In genomic region chr17:66512202-66512956, GRCm38 (mm10) we compare ENCODE assay signal across 14 mouse cellular contexts. TPM values are rescaled to one million over a fixed set of nuclear protein-coding genes. Genes with fewer than 3 reads are reported as not detected.
DNase-seq lines count a peak whose midpoint lies in the region; ATAC-seq and TF ChIP-seq lines count a peak whose summit lies in the region.
"Had no signal": no experiment of that assay in that cellular context is flagged by ENCODE, and none has a peak within 500 bp of the region (broad histone marks: within the 10 kb centered on the region; RNA-seq: fewer than 3 reads in every experiment).

No protein-coding gene starts in this region.

- no peak overlapping the region for H3K9ac ChIP-seq in heart, embryonic 15.5 days
- H3K9ac ChIP-seq in heart, embryonic 11.5 days (ENCODE audit: low read depth, low read length) = no peak overlapping the region
- H3K9ac ChIP-seq: embryonic facial prominence, embryonic 15.5 days had no signal

- DNase-seq in spleen, adult 2 months (ENCODE audit: low read depth in 1 of 2, low spot score in 2 of 2) = no peak
- no peak for DNase-seq in spleen, postnatal 14 days (ENCODE audit: low spot score in 2 of 2)
- DNase-seq in natural killer cell, adult 2 months (ENCODE audit: low spot score in 2 of 2) = peak; percentile 18 to 19
- no peak for DNase-seq in left cerebral cortex, postnatal 4 days
- DNase-seq in frontal cortex, postnatal 14 days (ENCODE audit: low spot score in 2 of 2) = no peak
- DNase-seq: adrenal gland, postnatal 14 days; cerebellum, adult 2 months; kidney, postnatal 36 days had no signal

- H3K27ac ChIP-seq in heart, embryonic 15.5 days = 0 out of 2 replicates have a peak overlapping the region, but pooled peaks have one; percentile 6
- H3K27ac ChIP-seq in heart, embryonic 11.5 days (ENCODE audit: low read depth, low read length) = no peak overlapping the region
- H3K27ac ChIP-seq in spleen, adult 2 months (ENCODE audit: insufficient read depth, low read length) = no peak overlapping the region
- H3K27ac ChIP-seq: embryonic facial prominence, embryonic 15.5 days; hindbrain, embryonic 10.5 days; midbrain, embryonic 10.5 days had no signal

- H3K4me2 ChIP-seq in heart, embryonic 15.5 days = no peak overlapping the region
- no peak overlapping the region for H3K4me2 ChIP-seq in heart, embryonic 11.5 days
- H3K4me2 ChIP-seq: embryonic facial prominence, embryonic 15.5 days had no signal

- WGBS in heart, embryonic 15.5 days = 77% methylated on average over 15 of the region's 15 CpGs
- 69% methylated on average over 15 of the region's 15 CpGs for WGBS in heart, embryonic 11.5 days (ENCODE audit: insufficient replicate concordance)
- 33% methylated on average over 15 of the region's 15 CpGs for WGBS in spleen, adult 2 months

- H3K4me1 ChIP-seq in heart, embryonic 15.5 days (replicated peaks) = peaks cover 26% of the 10 kb centered on the region
- H3K4me1 ChIP-seq in heart, embryonic 11.5 days (ENCODE audit: control insufficient read depth, insufficient read depth, low read length) = peaks cover 22% of the 10 kb centered on the region
- H3K4me1 ChIP-seq in spleen, adult 2 months (ENCODE audit: control insufficient read depth, insufficient read depth, insufficient read length) = peaks cover 2% of the 10 kb centered on the region; the same call in 1 of the 2 replicates

- ATAC-seq in heart, embryonic 15.5 days (replicated peaks; ENCODE audit: insufficient number of reproducible peaks, insufficient read depth, low FRiP score, low read depth) = no peak
- ATAC-seq in heart, embryonic 11.5 days (replicated peaks; ENCODE audit: insufficient number of reproducible peaks, low FRiP score, low TSS enrichment) = no peak
- peak; percentile 57 for ATAC-seq in common myeloid progenitor, adult 5-6 weeks (replicated peaks; ENCODE audit: low read depth, poor library complexity, severe bottlenecking)

- H3K9me3 ChIP-seq in heart, embryonic 15.5 days (replicated peaks) = no peaks in the 10 kb centered on the region
- no peaks in the 10 kb centered on the region for H3K9me3 ChIP-seq in heart, embryonic 11.5 days (replicated peaks; ENCODE audit: control insufficient read depth, low read length)
- H3K9me3 ChIP-seq: embryonic facial prominence, embryonic 15.5 days; hindbrain, embryonic 10.5 days; midbrain, embryonic 10.5 days had no signal

- intact Hi-C loops in left cerebral cortex, postnatal 4 days (cut with DNase I) = no loop called here

- no peaks in the 10 kb centered on the region for H3K36me3 ChIP-seq in heart, embryonic 15.5 days
- no peaks in the 10 kb centered on the region; the same call in 1 of the 2 replicates for H3K36me3 ChIP-seq in heart, embryonic 11.5 days (ENCODE audit: control insufficient read depth, insufficient read depth, low read length)
- H3K36me3 ChIP-seq in spleen, adult 2 months (ENCODE audit: control insufficient read depth, insufficient read depth, low read length) = no peaks in the 10 kb centered on the region

- no peak overlapping the region for H3K4me3 ChIP-seq in heart, embryonic 15.5 days
- no peak overlapping the region for H3K4me3 ChIP-seq in heart, embryonic 11.5 days (ENCODE audit: low read depth, low read length)
- peak overlapping the region; percentile 17; the same call in 1 of the 2 replicates for H3K4me3 ChIP-seq in spleen, adult 2 months (ENCODE audit: extremely low read depth, insufficient read depth, insufficient read length)
- H3K4me3 ChIP-seq: embryonic facial prominence, embryonic 15.5 days; hindbrain, embryonic 10.5 days; midbrain, embryonic 10.5 days had no signal

- H3K27me3 ChIP-seq in heart, embryonic 15.5 days = no peaks in the 10 kb centered on the region
- no peaks in the 10 kb centered on the region for H3K27me3 ChIP-seq in heart, embryonic 11.5 days (ENCODE audit: control insufficient read depth, insufficient read depth, low read length)
- H3K27me3 ChIP-seq in spleen, adult 2 months (ENCODE audit: control insufficient read depth, insufficient read depth, low read length) = no peaks in the 10 kb centered on the region
- H3K27me3 ChIP-seq: embryonic facial prominence, embryonic 15.5 days had no signal

- TF ChIP-seq CTCF in spleen, adult 2 months (IDR thresholded peaks at IDR 0.05; ENCODE audit: extremely low read depth, insufficient read depth, insufficient read length, insufficient replicate concordance) = no peak

- no peak for TF ChIP-seq POLR2A in spleen, adult 2 months (IDR thresholded peaks at IDR 0.05; ENCODE audit: low read depth, low read length)

RNA-seq across cellular contexts. Expression of gene Rab12, which starts 7.2 kb away (rescaled TPM):
- 49.6 and 51.0 TPM in 2 replicates for polyA plus RNA-seq in heart, embryonic 15.5 days (2015; fragmentation: Nextera tagmentation; extraction: Ambion mirVana)
- polyA plus RNA-seq in heart, embryonic 11.5 days (2014; fragmentation: Nextera tagmentation; extraction: Ambion mirVana) = 49.8 and 51.6 TPM in 2 replicates
- polyA plus RNA-seq in spleen, adult 2 months (2012; rRNA removed) = 22.3 and 22.7 TPM in 2 replicates
- 24.4 and 26.0 TPM in 2 replicates for total RNA-seq in common myeloid progenitor, adult 5-6 weeks (2017)
- 100 to 1,000 TPM; 154 to 159 TPM for total RNA-seq in left cerebral cortex, postnatal 4 days (2021)

Comparison
In these comparisons a context has a peak if more than half of its experiments do, and no peak if none do; other contexts are left out.
1. DNase-seq: peak in natural killer cell, adult 2 months (2 of 2); none in spleen, adult 2 months (0 of 2), spleen, postnatal 14 days (0 of 2), left cerebral cortex, postnatal 4 days (single experiment) and frontal cortex, postnatal 14 days (0 of 2).